Mouse (Mus musculus): Measurements from ENCODE around the gene Fam240a.

Fam240a gene

GRCm38 (mm10) chr9:110944265-110944664 is 27.6 kb upstream of the Fam240a start:
- no peak for DNase-seq

- no peak for DNase-seq
Observed at GRCm38 (mm10) chr9:110937506-110938490, 21.1 kb upstream of the Fam240a start.

GRCm38 (mm10) chr9:110935941-110936340 is 19.3 kb upstream of the Fam240a start:
- DNase-seq = no peak

GRCm38 (mm10) chr9:110933850-110934437 is 17.3 kb upstream of the Fam240a start:
- no peak for DNase-seq

GRCm38 (mm10) chr9:110931573-110931972 is 14.9 kb upstream of the Fam240a start:
- DNase-seq = no peak

- peak; percentile 74 for DNase-seq
Observed at GRCm38 (mm10) chr9:110922759-110923158, 6.1 kb upstream of the Fam240a start.

- DNase-seq = no peak
Observed at GRCm38 (mm10) chr9:110920665-110921419, 4.2 kb upstream of the Fam240a start.

GRCm38 (mm10) chr9:110915466-110915865 is 1.2 kb downstream of the Fam240a start:
- no peak for DNase-seq

- no peak for DNase-seq
Observed at GRCm38 (mm10) chr9:110914631-110915236, 1.9 kb downstream of the Fam240a start.

GRCm38 (mm10) chr9:110909371-110909967 is 7.2 kb downstream of the Fam240a start:
- DNase-seq = no peak

- no peak for DNase-seq
Observed at GRCm38 (mm10) chr9:110908631-110909016, 8.0 kb downstream of the Fam240a start.

- DNase-seq = no peak
Observed at GRCm38 (mm10) chr9:110907838-110908630, 8.6 kb downstream of the Fam240a start.

GRCm38 (mm10) chr9:110907201-110907837 is 9.3 kb downstream of the Fam240a start:
- no peak for DNase-seq

GRCm38 (mm10) chr9:110902271-110902670 is 14.4 kb downstream of the Fam240a start:
- DNase-seq = no peak

- DNase-seq = no peak
Observed at GRCm38 (mm10) chr9:110901204-110901603, 15.5 kb downstream of the Fam240a start.

- DNase-seq = no peak
Observed at GRCm38 (mm10) chr9:110899451-110900008, 17.1 kb downstream of the Fam240a start.

GRCm38 (mm10) chr9:110896595-110896994 is 20.1 kb downstream of the Fam240a start:
- peak; percentile 28 for DNase-seq

GRCm38 (mm10) chr9:110895994-110896393 is 20.7 kb downstream of the Fam240a start:
- DNase-seq = no peak

GRCm38 (mm10) chr9:110895507-110895906 is 21.2 kb downstream of the Fam240a start:
- DNase-seq = no peak

- no peak for DNase-seq
Observed at GRCm38 (mm10) chr9:110893429-110893828, 23.2 kb downstream of the Fam240a start.

GRCm38 (mm10) chr9:110892552-110892951 is 24.1 kb downstream of the Fam240a start:
- DNase-seq = no peak

Measured in liver (tissue).